Mouse (Mus musculus): Measurements from ENCODE around the gene Gm20532. TPM values are rescaled to one million over a fixed set of nuclear protein-coding genes. Genes with fewer than 3 reads are reported as not detected.
A peak's percentile ranks its signal among the peaks of the same experiment; 100 is the strongest.

Gm20532 gene
- total RNA-seq (2021) = not detected

- DNase-seq (ENCODE audit: low spot score in 2 of 2) = peak; percentile 56 to 69
- intact Hi-C loops (cut with DNase I) = loop anchor here (1.0 kb wide), 1 partner anchor 54 kb away; no protein-coding TSS in a partner anchor
These were observed at the start of gene Gm20532 for GRCm38 (mm10) chr2:26586294-26587043. Gene Gm20532 (plus strand): TSS chr2:26586639.

DNA sequence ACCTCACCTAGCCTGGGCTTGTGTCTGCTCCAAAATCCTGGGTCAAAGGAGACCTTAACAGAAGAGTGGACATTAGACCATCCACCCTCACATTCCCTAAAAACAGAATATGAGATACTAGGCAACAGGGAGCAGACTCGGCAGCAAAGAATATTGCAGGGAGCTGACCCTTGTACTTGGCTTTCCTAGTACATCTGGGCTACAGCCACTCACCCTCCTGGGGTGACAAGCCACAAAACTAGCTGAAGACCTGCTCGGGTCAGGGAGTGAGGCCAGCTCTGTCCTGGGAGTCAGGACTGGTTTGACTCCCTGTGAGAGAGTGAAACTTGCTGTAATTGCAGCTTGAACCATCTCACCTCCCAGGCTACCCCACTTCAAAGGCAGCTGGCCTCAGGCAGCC, 46.9 kb upstream of the Gm20532 start:
- intact Hi-C loops (cut with DNase I) = no loop called here
- DNase-seq (ENCODE audit: low spot score in 2 of 2) = no peak

DNA sequence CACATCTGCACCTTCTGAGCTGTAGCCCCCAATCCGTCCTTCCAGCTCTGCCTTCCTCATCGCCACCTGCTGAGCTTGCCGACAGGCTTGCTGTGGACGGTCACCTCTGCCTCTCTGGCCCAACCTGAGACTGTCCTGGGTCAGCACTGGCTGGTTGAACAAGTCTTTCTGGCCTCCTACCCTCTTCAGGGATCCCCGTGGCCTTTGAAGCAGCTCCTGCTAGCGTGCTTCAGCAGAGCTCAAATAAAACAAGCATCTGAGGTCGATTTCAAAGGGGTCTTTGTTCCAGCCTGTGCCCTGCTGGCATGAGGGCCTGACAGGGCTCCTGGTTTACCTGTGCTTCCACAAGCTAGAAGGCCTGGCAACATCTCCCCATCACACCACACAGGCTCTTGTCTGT, 45.7 kb upstream of the Gm20532 start:
- intact Hi-C loops (cut with DNase I) = no loop called here
- no peak for DNase-seq (ENCODE audit: low spot score in 2 of 2)

- intact Hi-C loops (cut with DNase I) = no loop called here
- no peak for DNase-seq (ENCODE audit: low spot score in 2 of 2)
These were observed 45.1 kb upstream of the Gm20532 start for GRCm38 (mm10) chr2:26541258-26541910.

GRCm38 (mm10) chr2:26543155-26543554, 43.3 kb upstream of the Gm20532 start:
- intact Hi-C loops (cut with DNase I) = no loop called here
- DNase-seq (ENCODE audit: low spot score in 2 of 2) = no peak

DNA sequence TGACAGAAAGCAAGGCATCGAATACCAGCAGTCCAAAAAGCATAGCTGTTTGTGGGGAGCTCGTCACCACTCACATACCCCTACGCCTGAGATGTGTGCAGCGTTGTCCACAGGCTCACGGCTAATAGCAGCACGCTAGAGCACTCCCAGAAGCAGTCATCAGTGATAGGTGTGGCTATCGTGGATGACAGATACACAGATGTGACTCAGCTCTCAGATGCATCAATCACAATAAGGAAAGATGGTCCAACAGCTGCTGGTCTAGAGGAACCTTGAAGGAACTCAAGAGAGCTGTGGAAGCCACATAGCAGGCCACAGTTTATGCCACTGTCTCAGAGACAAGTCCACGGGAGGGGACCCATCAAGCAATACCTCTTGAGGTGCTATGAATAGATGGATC, 42.7 kb upstream of the Gm20532 start:
- intact Hi-C loops (cut with DNase I) = no loop called here

GRCm38 (mm10) chr2:26544265-26544664, 42.2 kb upstream of the Gm20532 start:
- intact Hi-C loops (cut with DNase I) = no loop called here
- DNase-seq (ENCODE audit: low spot score in 2 of 2) = no peak

More for the DNA sequence above, 42.7 kb upstream of the Gm20532 start:
- DNase-seq (ENCODE audit: low spot score in 2 of 2) = no peak

DNA sequence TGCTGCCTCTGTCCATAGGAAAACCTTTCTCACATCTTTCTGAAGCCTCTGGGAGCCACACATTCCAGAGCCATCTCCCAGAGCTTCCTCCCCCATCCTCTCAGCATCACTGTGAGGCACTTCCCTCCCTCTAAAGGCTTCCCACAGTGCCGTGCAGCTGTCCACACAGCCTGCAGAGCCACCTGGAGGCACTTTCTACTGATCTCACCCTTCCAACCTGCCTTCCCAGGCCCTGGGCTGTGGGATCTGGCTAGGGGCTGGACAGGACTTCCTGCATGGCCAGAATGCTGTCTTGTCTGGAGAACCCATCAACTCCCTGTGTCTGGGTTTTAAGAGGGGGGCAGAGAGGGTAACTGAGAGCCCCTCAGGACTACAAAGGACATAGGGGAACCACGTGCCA, 39.0 kb upstream of the Gm20532 start:
- intact Hi-C loops (cut with DNase I) = no loop called here
- DNase-seq (ENCODE audit: low spot score in 2 of 2) = peak in 1 of 2 experiments; percentile 43

- DNase-seq (ENCODE audit: low spot score in 2 of 2) = no peak
- intact Hi-C loops (cut with DNase I) = no loop called here
These were observed 36.6 kb upstream of the Gm20532 start for GRCm38 (mm10) chr2:26549801-26550200.

DNA sequence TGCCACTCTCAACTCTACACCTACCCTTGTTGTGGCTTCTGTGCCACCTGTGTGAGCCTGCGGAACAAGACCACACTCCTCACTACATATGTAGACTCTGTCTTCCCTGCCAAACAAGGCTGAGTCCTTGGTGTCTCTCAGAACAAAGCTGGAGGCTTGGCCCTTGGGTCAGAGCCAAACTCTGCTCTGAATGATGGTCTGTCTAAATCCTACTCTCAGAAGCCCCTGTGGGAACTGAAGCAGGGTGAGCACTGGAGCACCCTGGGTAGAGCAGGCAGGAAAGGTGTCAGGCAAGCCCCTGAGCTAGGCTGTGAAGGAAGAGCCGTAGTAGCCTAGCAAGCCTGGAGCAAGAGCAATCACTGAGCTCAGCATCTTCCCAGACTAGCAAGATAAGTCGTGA, 36.2 kb upstream of the Gm20532 start:
- intact Hi-C loops (cut with DNase I) = no loop called here
- no peak for DNase-seq (ENCODE audit: low spot score in 2 of 2)

- DNase-seq (ENCODE audit: low spot score in 2 of 2) = no peak
- intact Hi-C loops (cut with DNase I) = no loop called here
These were observed 35.7 kb upstream of the Gm20532 start for GRCm38 (mm10) chr2:26550777-26551176.

- intact Hi-C loops (cut with DNase I) = no loop called here
- DNase-seq (ENCODE audit: low spot score in 2 of 2) = no peak
These were observed 35.0 kb upstream of the Gm20532 start for GRCm38 (mm10) chr2:26551446-26551845.

GRCm38 (mm10) chr2:26552066-26552465, 34.4 kb upstream of the Gm20532 start:
- DNase-seq (ENCODE audit: low spot score in 2 of 2) = no peak
- intact Hi-C loops (cut with DNase I) = no loop called here

DNA sequence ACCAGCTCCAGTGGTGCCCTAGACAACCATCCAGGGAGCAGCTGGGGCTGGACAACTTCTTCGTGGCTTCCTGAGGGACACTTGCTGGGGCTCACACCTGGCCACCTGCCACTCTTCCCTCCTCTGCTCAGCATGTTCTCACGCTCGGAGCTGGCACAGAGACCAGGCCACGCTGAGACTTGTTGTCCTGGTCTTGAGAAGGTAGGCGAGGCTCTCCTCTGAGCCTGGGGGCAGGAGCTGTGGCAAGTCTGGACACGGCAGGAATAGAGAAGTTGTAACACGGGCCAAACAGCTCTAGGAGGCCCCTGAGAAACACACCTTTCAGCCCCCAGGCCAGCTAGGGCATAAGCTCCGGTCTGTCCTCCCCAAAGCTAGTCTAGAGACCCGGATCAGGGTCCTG, 32.5 kb upstream of the Gm20532 start:
- intact Hi-C loops (cut with DNase I) = no loop called here
- DNase-seq (ENCODE audit: low spot score in 2 of 2) = no peak

DNA sequence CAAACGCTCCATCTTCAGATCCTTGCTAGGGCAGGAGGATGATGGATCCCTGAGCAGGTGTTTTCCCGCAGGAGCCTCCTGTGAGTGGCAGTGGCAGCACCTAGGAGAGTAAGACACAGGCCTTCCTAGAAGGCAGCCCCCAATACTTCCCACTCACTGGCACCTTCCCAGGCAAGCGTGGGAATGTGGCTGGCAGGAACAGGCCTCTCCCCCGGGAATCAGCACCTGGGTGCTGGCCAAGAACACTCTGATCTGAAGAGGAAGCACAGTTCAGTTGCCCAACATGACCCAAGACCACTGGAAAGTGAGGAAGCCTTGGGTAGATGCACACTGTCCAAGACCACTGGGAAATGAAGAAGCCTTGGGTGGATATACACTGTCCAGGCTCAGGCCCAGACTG, 31.4 kb upstream of the Gm20532 start:
- intact Hi-C loops (cut with DNase I) = no loop called here
- DNase-seq (ENCODE audit: low spot score in 2 of 2) = peak; percentile 46 to 65

GRCm38 (mm10) chr2:26556535-26556993, 29.9 kb upstream of the Gm20532 start:
- DNase-seq (ENCODE audit: low spot score in 2 of 2) = no peak
- intact Hi-C loops (cut with DNase I) = no loop called here

DNA sequence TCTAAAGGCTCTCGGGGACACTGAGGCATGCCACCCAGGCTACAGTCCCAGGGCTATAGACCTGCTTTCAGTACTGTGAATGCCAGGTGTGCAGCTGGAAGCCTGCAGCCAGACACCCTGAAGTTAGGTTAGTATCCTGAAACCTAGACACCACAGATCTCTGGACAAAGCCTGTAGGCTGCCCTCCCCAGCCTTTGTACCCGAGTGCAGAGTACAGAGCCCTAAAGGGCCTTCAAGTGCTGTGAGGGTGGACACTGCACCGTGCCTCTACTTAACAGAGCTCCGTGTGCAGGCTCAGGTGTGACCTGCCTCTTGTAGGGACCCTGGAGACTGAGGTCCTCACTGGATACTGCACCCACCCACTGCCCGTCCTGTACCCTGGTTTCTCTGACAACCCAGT, 25.9 kb upstream of the Gm20532 start:
- intact Hi-C loops (cut with DNase I) = loop anchor here (10.0 kb wide), 2 partner anchors 236 to 406 kb away; no protein-coding TSS in a partner anchor
- DNase-seq (ENCODE audit: low spot score in 2 of 2) = no peak

DNA sequence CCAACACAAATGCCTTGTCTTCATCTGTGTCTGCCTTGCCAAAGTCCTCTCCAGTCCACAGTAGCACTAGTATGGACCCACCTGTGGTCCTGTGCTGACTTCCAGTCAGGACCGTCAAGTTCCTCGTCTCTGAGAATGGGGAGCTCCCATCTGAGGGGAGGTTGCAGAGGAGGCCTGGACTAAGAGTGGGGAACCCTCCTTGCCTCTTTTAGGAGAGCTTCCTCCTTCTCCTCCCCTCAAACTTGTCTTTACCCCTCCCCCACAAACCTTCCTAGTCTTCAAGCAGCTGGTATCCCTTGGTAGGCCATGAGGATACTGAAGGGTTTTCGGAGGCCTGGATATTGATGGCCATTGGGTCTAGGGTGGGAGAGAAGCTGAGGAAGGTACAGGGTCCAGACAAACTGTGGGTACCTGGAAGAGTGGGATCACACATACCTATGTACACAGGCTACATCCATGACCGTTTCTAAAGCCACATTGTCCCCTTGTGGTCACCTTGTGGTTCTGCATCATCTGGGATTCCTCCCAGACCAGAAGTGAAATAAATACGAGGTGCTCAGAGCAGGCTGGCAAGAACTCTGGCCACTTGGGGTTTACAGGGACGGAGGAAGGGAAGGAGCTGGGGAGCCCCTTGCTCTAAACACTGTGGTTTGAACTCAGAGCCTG, 25.0 kb upstream of the Gm20532 start:
- DNase-seq (ENCODE audit: low spot score in 2 of 2) = peak; percentile 41 to 57
- intact Hi-C loops (cut with DNase I) = loop anchor here (1.0 to 10.0 kb wide), 3 partner anchors 112 to 407 kb away; no protein-coding TSS in a partner anchor

- intact Hi-C loops (cut with DNase I) = loop anchor here (1.0 to 10.0 kb wide), 4 partner anchors 117 to 411 kb away; no protein-coding TSS in a partner anchor
- no peak for DNase-seq (ENCODE audit: low spot score in 2 of 2)
These were observed 20.2 kb upstream of the Gm20532 start for GRCm38 (mm10) chr2:26566221-26566620.

GRCm38 (mm10) chr2:26570034-26570433, 16.4 kb upstream of the Gm20532 start:
- DNase-seq (ENCODE audit: low spot score in 2 of 2) = peak; percentile 39 to 47
- intact Hi-C loops (cut with DNase I) = no loop called here
